Mouse (Mus musculus) stomach, postnatal 0 days (tissue): Measurements from ENCODE around the gene Saysd1.

Source experiments
- CTCF ChIP-seq: IDR thresholded peaks from 2 replicates; pipeline ENCODE4 v1.5.1; 2016; ENCODE audit warnings: antibody characterized with exemption, low read depth, mild to moderate bottlenecking, moderate library complexity
- EP300 ChIP-seq: optimal IDR thresholded peaks from 2 replicates; pipeline ENCODE3; 2016; ENCODE audit warnings: antibody characterized with exemption

DNA sequence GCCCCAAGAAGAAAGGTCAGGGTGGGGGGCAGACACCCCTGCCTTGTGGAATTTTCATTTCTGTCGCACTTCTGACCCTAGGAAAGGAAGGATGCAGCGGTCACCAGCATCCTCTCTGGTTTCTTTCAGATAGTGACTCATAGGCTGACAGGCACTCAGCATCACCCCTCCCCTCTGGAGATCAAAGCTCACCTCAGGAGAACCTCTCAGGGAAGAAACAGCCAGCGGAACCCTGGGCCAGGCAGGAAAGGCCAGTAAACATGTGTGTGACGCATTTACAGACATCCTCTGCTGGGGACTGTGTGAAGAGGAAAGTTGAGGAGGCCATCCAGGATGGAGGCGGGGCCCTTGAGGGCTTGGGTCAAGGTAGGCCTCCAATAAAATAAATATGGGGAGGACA lies 40.3 kb downstream of the Saysd1 start:
- TF ChIP-seq CTCF (no peak), EP300 (no peak)
